Mouse (Mus musculus): ENCODE data around the gene Hmox2. TPM values are rescaled to one million over a fixed set of nuclear protein-coding genes. Genes with fewer than 3 reads are reported as not detected.
A peak's percentile ranks its signal among the peaks of the same experiment; 100 is the strongest.

Gene Hmox2
- polyA plus RNA-seq, 1 experiment from 2014 or later, result 99.6 TPM

DNA sequence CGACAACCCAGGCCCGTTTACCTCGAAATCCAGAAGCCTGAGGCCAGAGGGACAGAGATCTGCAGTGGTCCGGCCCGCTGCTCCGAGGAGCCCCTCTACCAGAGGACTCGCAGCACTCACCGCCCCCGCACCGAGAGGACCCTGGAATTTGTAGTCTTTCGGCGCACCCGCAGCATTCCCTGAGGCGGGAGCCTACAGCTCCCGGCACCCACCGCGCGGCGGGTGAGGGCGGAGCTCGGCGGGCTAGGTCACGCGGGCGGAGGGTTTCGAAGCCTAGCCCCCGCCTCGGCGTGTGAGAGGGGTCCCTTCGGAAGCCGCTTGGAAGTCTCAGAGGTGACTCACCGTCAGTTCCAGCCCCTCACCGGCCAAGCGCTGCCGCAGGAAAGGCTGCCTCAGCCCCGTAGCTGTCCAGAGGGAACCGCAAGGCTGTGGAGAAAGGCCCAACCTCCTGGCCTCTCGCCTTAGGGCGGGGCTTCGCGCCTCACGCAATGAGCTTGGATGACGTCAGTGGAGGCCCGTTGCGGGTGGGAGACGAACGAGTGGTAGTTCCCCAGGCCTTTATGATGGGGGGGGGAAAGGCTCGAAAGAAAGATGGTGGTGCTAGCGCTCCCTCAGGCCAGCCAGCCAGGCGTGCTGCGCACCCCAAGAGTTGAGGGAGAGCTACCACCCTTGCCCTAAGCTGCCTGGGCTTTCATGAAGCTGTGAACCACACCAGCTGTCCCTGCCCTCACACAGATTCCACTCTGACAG lies 63.8 kb downstream of the Hmox2 start, which contains the start of gene Cdip1:
Gene Cdip1 (minus strand): TSS at position 483 of the 750 bp plus-strand sequence.
- no peaks in the 10 kb centered on the region for H3K9me3 ChIP-seq
- peaks cover 26% of the 10 kb centered on the region for H3K4me1 ChIP-seq
- H3K4me3 ChIP-seq, result peak within 1 kb of the TSS; percentile 89
- H3K4me2 ChIP-seq, result peak within 1 kb of the TSS; percentile 74
- no peaks in the 10 kb centered on the region for H3K36me3 ChIP-seq
- peak within 1 kb of the TSS; percentile 98 for H3K27ac ChIP-seq
- H3K27me3 ChIP-seq, result no peaks in the 10 kb centered on the region
- under 1% methylated on average over 51 of the region's 51 CpGs for WGBS
- peak within 1 kb of the TSS; percentile 76 for H3K9ac ChIP-seq
- ATAC-seq (ENCODE audit: insufficient number of reproducible peaks, low FRiP score, low TSS enrichment, low read depth), result peak; percentile 95

DNA sequence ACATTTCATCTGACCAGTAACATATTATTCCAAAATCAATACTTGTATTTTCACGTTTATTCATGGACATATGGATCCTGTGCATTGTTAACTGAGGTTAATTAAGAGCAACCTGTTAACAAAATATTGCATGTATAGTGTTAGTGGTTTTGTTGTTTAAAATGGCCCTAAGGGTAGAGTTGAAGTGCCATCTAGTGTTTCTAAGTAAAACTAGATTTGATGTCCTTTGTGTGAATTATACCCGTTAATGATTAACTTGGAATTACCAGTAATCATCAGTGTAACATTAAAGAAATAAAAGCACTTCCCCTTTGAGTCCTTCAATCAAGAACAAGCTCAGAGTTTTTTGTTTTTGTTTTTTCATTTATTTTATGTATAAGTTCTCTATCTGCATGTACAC lies 65.2 kb downstream of the Hmox2 start:
- Histone ChIP-seq H3K4me1 (peaks cover 21% of the 10 kb centered on the region), H3K4me3 (no peak overlapping the region), H3K4me2 (no peak overlapping the region), H3K9me3 (no peaks in the 10 kb centered on the region), H3K27me3 (no peaks in the 10 kb centered on the region), H3K36me3 (no peaks in the 10 kb centered on the region), H3K27ac (peak overlapping the region; percentile 1; the same call in 1 of the 2 replicates), H3K9ac (no peak overlapping the region)
- 65% methylated on average over 2 of the region's 2 CpGs for WGBS
- no peak for ATAC-seq (ENCODE audit: insufficient number of reproducible peaks, low FRiP score, low TSS enrichment, low read depth)

DNA sequence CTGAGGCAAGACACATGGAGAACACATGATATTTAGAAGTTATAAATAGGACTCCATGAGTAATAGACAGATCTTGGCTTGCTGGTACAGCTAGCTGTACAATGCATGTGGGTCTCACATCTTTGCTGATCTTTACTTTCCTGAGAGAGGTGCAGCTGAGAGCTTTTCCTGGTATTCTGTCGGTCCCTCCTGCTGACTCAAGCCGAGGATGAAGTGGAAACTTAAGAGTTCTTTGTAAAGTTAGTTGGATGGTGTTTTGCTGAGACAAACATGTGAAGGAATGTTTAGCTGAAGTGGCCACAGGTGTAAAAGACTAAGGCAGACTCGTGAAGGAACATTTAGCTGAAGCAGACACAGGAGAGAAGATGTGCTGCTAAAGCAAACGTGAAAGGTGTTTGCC lies 70.5 kb downstream of the Hmox2 start:
- ATAC-seq (ENCODE audit: insufficient number of reproducible peaks, low FRiP score, low TSS enrichment, low read depth), result no peak
- no peak overlapping the region for H3K27ac ChIP-seq
- H3K27me3 ChIP-seq, result no peaks in the 10 kb centered on the region

More for the DNA sequence above, 70.5 kb downstream of the Hmox2 start:
- H3K4me3 ChIP-seq, result no peak overlapping the region
- H3K9me3 ChIP-seq, result no peaks in the 10 kb centered on the region
- WGBS, result 69% methylated on average over 4 of the region's 4 CpGs
- no peaks in the 10 kb centered on the region for H3K4me1 ChIP-seq
- H3K4me2 ChIP-seq, result no peak overlapping the region
- no peak overlapping the region for H3K9ac ChIP-seq
- H3K36me3 ChIP-seq, result no peaks in the 10 kb centered on the region

Other genes with a start within 250 kb of the Hmox2 start
- 36.8 and 81.2 TPM in 2 replicates for gene Srl, start 184.5 kb upstream of the Hmox2 start, polyA plus RNA-seq (2015; fragmentation: Nextera tagmentation; extraction: Ambion mirVana)
- gene Tfap4, start 166.5 kb upstream of the Hmox2 start, polyA plus RNA-seq (2015; fragmentation: Nextera tagmentation; extraction: Ambion mirVana), result 20.4 and 20.7 TPM in 2 replicates
- 31.7 and 34.9 TPM in 2 replicates for gene Glis2, start 131.6 kb upstream of the Hmox2 start, polyA plus RNA-seq (2015; fragmentation: Nextera tagmentation; extraction: Ambion mirVana)
- gene Pam16, start 101.4 kb upstream of the Hmox2 start, polyA plus RNA-seq (2015; fragmentation: Nextera tagmentation; extraction: Ambion mirVana), result 75.8 and 83.1 TPM in 2 replicates
- gene Vasn, start 86.4 kb upstream of the Hmox2 start, polyA plus RNA-seq (2015; fragmentation: Nextera tagmentation; extraction: Ambion mirVana), result 41.5 and 45.1 TPM in 2 replicates
- gene Dnaja3, start 86.4 kb upstream of the Hmox2 start, polyA plus RNA-seq (2015; fragmentation: Nextera tagmentation; extraction: Ambion mirVana), result 60.5 and 65.1 TPM in 2 replicates
- 16.8 and 18.4 TPM in 2 replicates for gene Coro7, start 46.6 kb upstream of the Hmox2 start, polyA plus RNA-seq (2015; fragmentation: Nextera tagmentation; extraction: Ambion mirVana)
- 48.3 and 54.5 TPM in 2 replicates for gene Nmral1, start 7.0 kb upstream of the Hmox2 start, polyA plus RNA-seq (2015; fragmentation: Nextera tagmentation; extraction: Ambion mirVana)
- 81.8 and 90.5 TPM in 2 replicates for gene Cdip1, start 63.9 kb downstream of the Hmox2 start, polyA plus RNA-seq (2015; fragmentation: Nextera tagmentation; extraction: Ambion mirVana)
- 0.24 and 0.88 TPM in 2 replicates for gene 4930562C15Rik, start 109.1 kb downstream of the Hmox2 start, polyA plus RNA-seq (2015; fragmentation: Nextera tagmentation; extraction: Ambion mirVana)
- 43.4 and 49.3 TPM in 2 replicates for gene Ubald1, start 154.0 kb downstream of the Hmox2 start, polyA plus RNA-seq (2015; fragmentation: Nextera tagmentation; extraction: Ambion mirVana)
- gene Mgrn1, start 159.9 kb downstream of the Hmox2 start, polyA plus RNA-seq (2015; fragmentation: Nextera tagmentation; extraction: Ambion mirVana), result 85.9 and 89.9 TPM in 2 replicates
- gene Nudt16l1, start 212.4 kb downstream of the Hmox2 start, polyA plus RNA-seq (2015; fragmentation: Nextera tagmentation; extraction: Ambion mirVana), result 147 and 151 TPM in 2 replicates
- gene Anks3, start 237.8 kb downstream of the Hmox2 start, polyA plus RNA-seq (2015; fragmentation: Nextera tagmentation; extraction: Ambion mirVana), result 63.2 and 67.3 TPM in 2 replicates

Data from limb, embryonic 15.5 days (tissue).